Mouse (Mus musculus) stomach, embryonic 14.5 days (tissue): ENCODE data around the gene Gm49366. TPM values are rescaled to one million over a fixed set of nuclear protein-coding genes. Genes with fewer than 3 reads are reported as not detected.
"Not testable (repeated sequence)": the region's sequence is repeated elsewhere in the genome, so short reads cannot be mapped to it uniquely, and the experiment has no call there.

Experiments used
- ATAC-seq: fragments of 200-750 bp; cut with Nextera tagmentation; 2 replicates; pipeline ENCODE4 v1.8.0; 2017; ENCODE audit warnings: low read depth, moderate TSS enrichment; ENCODE audit not compliant: insufficient number of reproducible peaks, insufficient read depth, low FRiP score
- H3K27ac ChIP-seq: fragments of 300-500 bp; sonication (generic); 2 replicates; pipeline ENCODE4 v1.5.1; 2014; ENCODE audit warnings: mild to moderate bottlenecking, low read length, moderate library complexity, mixed read lengths
- H3K27me3 ChIP-seq: fragments of 300-500 bp; sonication (generic); 2 replicates; pipeline ENCODE4 v1.6.1; 2014; ENCODE audit warnings: low read length, control low read depth, mixed read lengths; ENCODE audit not compliant: control insufficient read depth, insufficient read depth
- H3K36me3 ChIP-seq: fragments of 300-500 bp; sonication (generic); 2 replicates; pipeline ENCODE4 v1.6.1; 2014; ENCODE audit warnings: mild to moderate bottlenecking, control low read depth, low read length, moderate library complexity, mixed read lengths; ENCODE audit not compliant: control insufficient read depth, insufficient read depth
- H3K4me1 ChIP-seq: fragments of 300-500 bp; sonication (generic); 2 replicates; pipeline ENCODE4 v1.6.1; 2014; ENCODE audit warnings: low read length, control low read depth, mixed read lengths; ENCODE audit not compliant: control insufficient read depth, insufficient read depth
- H3K4me2 ChIP-seq: fragments of 300-500 bp; sonication (generic); replicated peaks from 2 replicates; pipeline ENCODE4 v1.6.1; 2014; ENCODE audit warnings: low read depth, low read length, control low read depth
- H3K4me3 ChIP-seq: fragments of 300-500 bp; sonication (generic); 2 replicates; pipeline ENCODE4 v1.5.1; 2014; ENCODE audit warnings: low read depth, low read length, control low read depth
- H3K9ac ChIP-seq: fragments of 300-500 bp; sonication (generic); replicated peaks from 2 replicates; pipeline ENCODE4 v1.6.1; 2014; ENCODE audit warnings: low read depth, mild to moderate bottlenecking, control low read depth, low read length, moderate library complexity, mixed read lengths
- H3K9me3 ChIP-seq: fragments of 300-500 bp; sonication (generic); 2 replicates; pipeline ENCODE4 v1.6.1; 2016; ENCODE audit warnings: low read depth, low read length, control low read depth; ENCODE audit not compliant: control insufficient read depth
- WGBS: fragments of 180-500 bp; shearing (Covaris S2); extraction: QIAGEN DNeasy Blood & Tissue Kit; methylation state at CpG from one replicate; pipeline ENCODE4 v1.1.7; 2014; 5-methylcytosine and 5-hydroxymethylcytosine counted together
- polyA plus RNA-seq: library from polyadenylated mRNA; unstranded; fragments of >200 nt; fragmentation: Nextera tagmentation; extraction: Ambion mirVana; gene quantifications from 2 replicates; pipeline ENCODE4 v1.2.1, GENCODE M21; 2014

Gm49366 gene
- polyA plus RNA-seq = not detected in 2 replicates

DNA sequence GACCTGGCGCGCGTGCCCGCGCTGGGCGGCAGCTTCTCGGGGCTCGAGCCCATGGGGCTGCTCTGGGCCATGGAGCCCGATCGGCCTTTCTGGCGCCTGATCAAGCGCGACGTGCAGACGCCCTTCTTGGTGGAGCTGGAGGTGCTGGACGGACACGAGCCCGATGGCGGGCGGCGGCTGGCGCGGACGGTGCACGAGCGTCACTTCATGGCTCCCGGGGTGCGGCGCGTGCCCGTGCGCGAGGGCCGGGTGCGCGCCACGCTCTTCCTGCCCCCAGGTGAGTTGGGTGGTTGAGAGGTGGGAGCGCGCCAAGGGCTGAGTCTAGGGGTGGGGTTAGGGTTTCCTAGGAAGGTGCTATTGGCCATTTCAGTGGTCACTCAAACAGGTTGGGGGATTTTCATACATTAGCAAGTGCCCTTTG is at the start of gene Gm49366:
Gm49366 (plus strand) TSS at position 245 of the 421 bp plus-strand sequence.
- 2% methylated on average over 39 of the region's 39 CpGs for WGBS
- H3K36me3 ChIP-seq, H3K27me3 ChIP-seq, H3K4me1 ChIP-seq, H3K9me3 ChIP-seq, ATAC-seq, H3K27ac ChIP-seq: not testable (repeated sequence)
- Histone ChIP-seq H3K4me3 (peak within 1 kb of the TSS; percentile 42), H3K4me2 (peak within 1 kb of the TSS; percentile 60), H3K9ac (peak within 1 kb of the TSS; percentile 28; the same call in 1 of the 2 replicates)

DNA sequence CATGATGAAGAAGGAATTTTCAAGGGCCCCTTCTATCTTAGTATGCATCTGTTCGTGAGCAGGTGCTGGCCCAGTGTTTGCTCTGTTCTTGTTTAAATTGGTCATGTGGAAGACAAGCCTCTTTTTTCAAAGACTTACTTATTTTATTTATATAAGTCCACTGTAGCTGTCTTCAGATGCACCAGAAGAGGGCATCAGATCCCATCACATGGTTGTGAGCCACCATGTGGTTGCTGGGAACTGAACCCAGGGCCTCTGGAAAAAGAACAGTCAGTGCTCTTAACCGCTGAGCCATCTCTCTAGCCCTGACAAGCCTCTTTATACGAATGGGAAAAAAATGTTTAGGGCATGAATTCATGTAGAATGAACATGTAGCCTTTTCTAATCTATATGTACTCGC is 49.4 kb upstream of the Gm49366 start:
- WGBS = 92% methylated on average over 4 of the region's 4 CpGs
- ATAC-seq = no peak
- Histone ChIP-seq H3K4me1 (no peaks in the 10 kb centered on the region), H3K27ac (no peak overlapping the region), H3K4me3 (no peak overlapping the region), H3K36me3 (no peaks in the 10 kb centered on the region), H3K9ac (no peak overlapping the region), H3K27me3 (no peaks in the 10 kb centered on the region), H3K4me2 (no peak overlapping the region), H3K9me3 (no peaks in the 10 kb centered on the region)

DNA sequence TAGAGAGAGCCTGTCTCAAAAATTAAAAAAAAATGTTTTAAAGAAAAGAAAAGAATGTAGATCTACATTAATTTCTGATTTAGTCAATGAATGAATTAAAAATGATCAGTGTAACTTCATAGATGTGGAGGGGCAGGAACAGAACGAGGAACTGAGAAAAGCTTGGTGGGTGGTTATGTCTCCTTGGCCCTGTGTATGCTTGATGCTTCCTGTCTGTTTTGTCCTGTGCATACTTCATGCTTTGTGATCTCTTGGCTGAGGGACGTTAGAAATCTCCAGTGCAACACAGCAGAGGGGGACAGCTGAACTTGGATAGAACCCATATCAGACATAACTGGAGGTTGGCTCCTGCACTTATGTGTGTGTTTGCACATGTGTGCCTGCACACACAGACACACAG is 41.5 kb upstream of the Gm49366 start:
- Histone ChIP-seq H3K9me3 (no peaks in the 10 kb centered on the region; the same call in 1 of the 2 replicates), H3K4me2 (no peak overlapping the region), H3K36me3 (no peaks in the 10 kb centered on the region), H3K4me1 (no peaks in the 10 kb centered on the region), H3K4me3 (no peak overlapping the region), H3K9ac (no peak overlapping the region), H3K27me3 (no peaks in the 10 kb centered on the region), H3K27ac (no peak overlapping the region)
- ATAC-seq = no peak
- 65% methylated on average over 2 of the region's 2 CpGs for WGBS

DNA sequence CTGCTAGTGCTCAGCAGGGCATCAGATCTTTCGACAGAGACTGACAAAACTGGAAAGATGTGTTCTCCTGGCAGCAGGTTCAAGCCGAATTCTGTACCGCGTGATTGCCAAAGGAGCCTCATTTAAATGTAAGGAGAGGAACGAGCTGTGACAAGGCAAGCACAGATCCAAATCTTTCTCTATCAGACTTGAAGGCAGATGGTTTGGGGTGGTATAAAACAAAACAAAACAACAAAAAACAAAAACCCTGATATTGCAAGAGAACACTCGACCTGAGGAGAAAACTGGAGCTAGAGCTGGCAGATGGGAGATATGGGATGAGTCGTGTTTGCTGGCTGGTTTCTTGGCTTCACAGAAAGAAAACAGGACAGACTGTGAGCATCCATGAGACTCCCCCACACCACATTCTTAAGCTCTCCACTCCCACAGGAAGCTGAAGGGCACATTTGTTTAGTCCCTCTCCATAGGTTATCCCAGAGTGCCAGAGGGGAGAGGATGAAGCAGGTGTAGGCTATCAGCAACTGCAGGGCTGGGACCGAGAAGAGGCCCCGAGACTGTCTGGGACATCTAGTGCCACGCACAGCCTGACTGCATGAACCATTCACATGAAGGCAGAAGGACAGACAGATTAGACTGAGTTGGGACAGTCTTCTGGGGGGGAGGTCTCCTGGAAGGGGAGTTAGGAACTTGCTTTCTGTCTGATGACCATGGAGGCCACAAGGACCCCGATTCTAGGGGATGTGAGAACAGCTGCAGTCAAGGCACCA is 40.2 kb upstream of the Gm49366 start:
- ATAC-seq = no peak
- Histone ChIP-seq H3K4me2 (no peak overlapping the region), H3K27ac (no peak overlapping the region), H3K36me3 (no peaks in the 10 kb centered on the region), H3K4me1 (no peaks in the 10 kb centered on the region), H3K9me3 (no peaks in the 10 kb centered on the region; the same call in 1 of the 2 replicates), H3K9ac (no peak overlapping the region), H3K4me3 (no peak overlapping the region), H3K27me3 (no peaks in the 10 kb centered on the region)
- WGBS = 42% methylated on average over 11 of the region's 11 CpGs

DNA sequence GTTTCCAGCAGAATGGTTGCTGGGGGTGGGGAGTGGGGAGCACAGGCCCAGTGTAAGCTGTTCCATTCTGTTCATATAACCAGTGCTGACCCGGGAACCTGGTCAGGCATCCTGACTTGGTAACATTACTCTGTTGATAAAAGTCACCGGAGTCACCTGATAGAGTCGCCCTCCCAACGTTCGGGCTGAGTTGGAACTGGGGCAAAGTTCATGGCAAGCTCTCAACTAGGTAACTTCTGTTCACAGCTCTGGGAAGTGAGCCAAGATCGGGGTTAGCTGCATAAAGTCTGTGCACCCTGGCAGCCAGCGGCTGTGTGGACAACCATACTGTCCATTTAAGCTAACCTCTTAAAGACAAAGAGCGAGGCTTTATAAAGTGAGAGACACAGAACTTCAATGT is 39.5 kb upstream of the Gm49366 start:
- ATAC-seq = 0 out of 2 replicates have a peak, but pooled peaks have one; percentile 28
- H3K36me3 ChIP-seq, H3K27me3 ChIP-seq, H3K9ac ChIP-seq, H3K4me3 ChIP-seq, H3K4me2 ChIP-seq, H3K9me3 ChIP-seq, H3K4me1 ChIP-seq, H3K27ac ChIP-seq: not testable (repeated sequence)
- WGBS = 41% methylated on average over 8 of the region's 8 CpGs

DNA sequence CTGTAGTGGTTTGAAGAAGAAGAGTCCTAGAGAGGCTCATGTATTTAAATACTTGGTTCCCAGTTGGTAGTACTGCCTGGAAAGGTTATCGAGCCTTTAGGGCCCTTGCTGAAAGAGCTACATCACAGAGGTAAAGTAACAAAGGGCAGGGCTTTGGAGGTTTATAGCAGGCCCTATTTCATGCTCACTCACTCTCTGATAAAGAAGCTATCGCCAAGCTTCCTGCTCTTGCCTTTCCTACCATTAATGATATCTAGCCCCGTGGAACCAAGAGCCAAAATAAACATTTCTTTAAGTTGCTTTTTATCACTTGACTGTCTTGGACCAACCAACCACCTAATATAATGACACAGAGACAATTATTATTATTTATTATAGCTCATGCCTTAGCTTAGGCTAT is 38.3 kb upstream of the Gm49366 start:
- Histone ChIP-seq H3K9me3 (no peaks in the 10 kb centered on the region; the same call in 1 of the 2 replicates), H3K9ac (no peak overlapping the region), H3K4me2 (no peak overlapping the region), H3K27me3 (no peaks in the 10 kb centered on the region), H3K4me1 (no peaks in the 10 kb centered on the region), H3K36me3 (no peaks in the 10 kb centered on the region), H3K4me3 (no peak overlapping the region), H3K27ac (no peak overlapping the region)
- ATAC-seq = no peak
- WGBS = 71% methylated on average over 3 of the region's 3 CpGs

DNA sequence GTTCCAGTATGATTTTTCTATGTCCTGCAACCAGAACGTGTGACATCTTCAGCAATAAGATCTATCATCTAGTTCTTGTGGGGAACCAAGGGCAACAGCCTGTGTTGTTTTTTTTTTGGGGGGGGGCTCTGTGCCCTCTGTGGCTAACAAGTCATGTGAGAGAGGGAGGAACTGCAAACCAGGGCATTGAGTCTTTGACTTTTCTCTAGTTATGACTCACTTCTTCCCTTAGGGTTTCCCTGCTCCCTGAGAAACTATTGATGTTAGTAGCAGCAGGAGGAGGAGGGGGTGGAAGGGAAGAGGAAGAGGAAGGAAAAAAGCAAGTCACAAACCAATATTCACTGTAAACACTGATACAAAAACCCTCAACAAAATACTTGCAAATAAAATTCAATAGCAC is 34.9 kb upstream of the Gm49366 start:
- Histone ChIP-seq H3K9ac (no peak overlapping the region), H3K36me3 (no peaks in the 10 kb centered on the region), H3K4me2 (no peak overlapping the region), H3K9me3 (no peaks in the 10 kb centered on the region; the same call in 1 of the 2 replicates), H3K27me3 (no peaks in the 10 kb centered on the region), H3K27ac (no peak overlapping the region), H3K4me3 (no peak overlapping the region), H3K4me1 (no peaks in the 10 kb centered on the region)
- no peak for ATAC-seq
- WGBS = 79% methylated on average over 1 of the region's 1 CpGs

DNA sequence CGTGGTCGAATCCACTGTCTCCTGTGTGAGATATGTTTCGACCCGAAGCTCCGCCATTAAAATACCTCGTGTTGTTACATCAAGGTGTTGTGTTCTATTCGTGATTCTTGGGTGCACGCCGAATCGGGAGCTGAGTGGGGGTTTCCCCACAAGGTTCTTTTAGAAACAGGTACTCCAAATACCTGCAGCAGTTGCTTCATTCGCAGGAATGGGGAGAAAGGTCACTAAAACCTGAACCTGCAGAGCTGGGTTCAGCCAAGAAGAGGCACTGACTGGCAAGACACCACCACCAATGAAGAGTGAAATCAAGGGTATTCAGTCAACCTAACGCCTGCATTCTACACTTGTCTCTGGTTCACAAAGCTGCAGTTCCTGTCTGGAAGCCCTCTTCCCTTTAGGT is 30.5 kb upstream of the Gm49366 start:
- Histone ChIP-seq H3K9ac (no peak overlapping the region), H3K27ac (no peak overlapping the region), H3K4me3 (no peak overlapping the region), H3K27me3 (no peaks in the 10 kb centered on the region), H3K4me2 (no peak overlapping the region), H3K4me1 (peaks cover 2% of the 10 kb centered on the region; the same call in 1 of the 2 replicates), H3K9me3 (no peaks in the 10 kb centered on the region), H3K36me3 (no peaks in the 10 kb centered on the region)
- ATAC-seq = no peak
- WGBS = 87% methylated on average over 12 of the region's 12 CpGs
